Mouse (Mus musculus) 3T3-L1 (cell line): ENCODE data around the gene Cebpg.
A peak's percentile ranks its signal among the peaks of the same experiment; 100 is the strongest.

ENCODE experiments used
- DNase-seq: peaks from one replicate; pipeline ENCODE4 v3.0.0-alpha.2; 2015; ENCODE audit warnings: low read depth, low spot score

The Cebpg gene

GRCm38 (mm10) chr7:35025409-35026275 lies 30.7 kb downstream of the Cebpg start:
- peak; percentile 70 for DNase-seq

GRCm38 (mm10) chr7:35024426-35024825 lies 31.9 kb downstream of the Cebpg start:
- DNase-seq = no peak

- DNase-seq = no peak
These were observed 33.1 kb downstream of the Cebpg start for GRCm38 (mm10) chr7:35023251-35023650.

GRCm38 (mm10) chr7:35021365-35021764 lies 35.0 kb downstream of the Cebpg start:
- DNase-seq = no peak

- DNase-seq = peak; percentile 43
These were observed 41.1 kb downstream of the Cebpg start for GRCm38 (mm10) chr7:35015252-35015651.

- no peak for DNase-seq
These were observed 43.1 kb downstream of the Cebpg start for GRCm38 (mm10) chr7:35013228-35013627.

- no peak for DNase-seq
These were observed 49.7 kb downstream of the Cebpg start for GRCm38 (mm10) chr7:35006661-35007060.

- DNase-seq = no peak
These were observed 53.1 kb downstream of the Cebpg start for GRCm38 (mm10) chr7:35003171-35003737.

GRCm38 (mm10) chr7:35000839-35001238 lies 55.5 kb downstream of the Cebpg start:
- DNase-seq = peak; percentile 50
